Mouse (Mus musculus) heart, embryonic 11.5 days (tissue): ENCODE results near the gene Supt5. TPM values are rescaled to one million over a fixed set of nuclear protein-coding genes. Genes with fewer than 3 reads are reported as not detected.

Experiments used
- ATAC-seq: fragments of 200-750 bp; cut with Nextera tagmentation; replicated peaks from 2 replicates; pipeline ENCODE4 v1.8.0; 2017; ENCODE audit warnings: moderate library complexity; ENCODE audit not compliant: insufficient number of reproducible peaks, low FRiP score, low TSS enrichment
- H3K27ac ChIP-seq: fragments of 300-500 bp; sonication (generic); 2 replicates; pipeline ENCODE4 v1.5.1; 2014; ENCODE audit warnings: mild to moderate bottlenecking, low read depth, low read length
- H3K27me3 ChIP-seq: fragments of 300-500 bp; sonication (generic); 2 replicates; pipeline ENCODE4 v1.6.1; 2014; ENCODE audit warnings: mild to moderate bottlenecking, low read length, mixed read lengths; ENCODE audit not compliant: control insufficient read depth, insufficient read depth
- H3K36me3 ChIP-seq: fragments of 300-500 bp; sonication (generic); 2 replicates; pipeline ENCODE4 v1.6.1; 2014; ENCODE audit warnings: mild to moderate bottlenecking, low read length, moderate library complexity, mixed read lengths; ENCODE audit not compliant: control insufficient read depth, insufficient read depth
- H3K4me1 ChIP-seq: fragments of 300-500 bp; sonication (generic); 2 replicates; pipeline ENCODE4 v1.6.1; 2014; ENCODE audit warnings: low read length; ENCODE audit not compliant: control insufficient read depth, insufficient read depth
- H3K4me2 ChIP-seq: fragments of 300-500 bp; sonication (generic); 2 replicates; pipeline ENCODE4 v1.6.1; 2014; ENCODE audit warnings: mild to moderate bottlenecking, moderate library complexity
- H3K4me3 ChIP-seq: fragments of 300-500 bp; sonication (generic); 2 replicates; pipeline ENCODE4 v1.5.1; 2014; ENCODE audit warnings: low read depth, low read length
- H3K9ac ChIP-seq: fragments of 300-500 bp; sonication (generic); 2 replicates; pipeline ENCODE4 v1.6.1; 2014; ENCODE audit warnings: mild to moderate bottlenecking, low read depth, low read length, moderate library complexity
- H3K9me3 ChIP-seq: fragments of 300-500 bp; sonication (generic); replicated peaks from 2 replicates; pipeline ENCODE4 v1.6.1; 2016; ENCODE audit warnings: low read length; ENCODE audit not compliant: control insufficient read depth
- WGBS: fragments of 180-500 bp; shearing (Covaris S2); extraction: QIAGEN DNeasy Blood & Tissue Kit; methylation state at CpG from one replicate; pipeline ENCODE4 v1.1.7; 2014; ENCODE audit not compliant: insufficient replicate concordance; 5-methylcytosine and 5-hydroxymethylcytosine counted together
- polyA plus RNA-seq: library from polyadenylated mRNA; unstranded; fragments of >200 nt; fragmentation: Nextera tagmentation; extraction: Ambion mirVana; gene quantifications from 2 replicates; pipeline ENCODE4 v1.2.1, GENCODE M21; 2014

The Supt5 gene
- polyA plus RNA-seq, 1 experiment from 2014 or later = 55.2 TPM

GRCm38 (mm10) chr7:28371514-28371989 is 33.0 kb upstream of the Supt5 start:
- Histone ChIP-seq H3K27me3 (no peaks in the 10 kb centered on the region), H3K9me3 (no peaks in the 10 kb centered on the region), H3K27ac (peak overlapping the region; percentile 91), H3K9ac (peak overlapping the region; percentile 97), H3K4me3 (peak overlapping the region; percentile 89), H3K4me1 (peaks cover 26% of the 10 kb centered on the region), H3K36me3 (peaks cover 22% of the 10 kb centered on the region), H3K4me2 (peak overlapping the region; percentile 97)
- ATAC-seq = no peak
- WGBS = under 1% methylated on average over 36 of the region's 43 CpGs

- WGBS = 11% methylated on average over 11 of the region's 11 CpGs
Observed at GRCm38 (mm10) chr7:28370977-28371513, 32.5 kb upstream of the Supt5 start.

GRCm38 (mm10) chr7:28370051-28370450 is 31.5 kb upstream of the Supt5 start:
- H3K9me3 ChIP-seq = no peaks in the 10 kb centered on the region
- peaks cover 16% of the 10 kb centered on the region for H3K4me1 ChIP-seq
- H3K4me2 ChIP-seq = peak overlapping the region; percentile 97
- no peak overlapping the region for H3K27ac ChIP-seq
- WGBS = 86% methylated on average over 14 of the region's 14 CpGs
- H3K9ac ChIP-seq = peak overlapping the region; percentile 97
- no peak for ATAC-seq
- peak overlapping the region; percentile 89 for H3K4me3 ChIP-seq
- peaks cover 24% of the 10 kb centered on the region for H3K36me3 ChIP-seq
- no peaks in the 10 kb centered on the region for H3K27me3 ChIP-seq

More at GRCm38 (mm10) chr7:28370977-28371513, 32.5 kb upstream of the Supt5 start:
- Histone ChIP-seq H3K9ac (peak overlapping the region; percentile 97), H3K4me1 (peaks cover 21% of the 10 kb centered on the region), H3K36me3 (peaks cover 24% of the 10 kb centered on the region), H3K27ac (peak overlapping the region; percentile 91), H3K4me2 (peak overlapping the region; percentile 97), H3K9me3 (no peaks in the 10 kb centered on the region), H3K27me3 (no peaks in the 10 kb centered on the region), H3K4me3 (peak overlapping the region; percentile 89)
- no peak for ATAC-seq

- H3K4me3 ChIP-seq = no peak overlapping the region
- H3K27ac ChIP-seq = no peak overlapping the region
- WGBS = 88% methylated on average over 16 of the region's 16 CpGs
- no peak overlapping the region for H3K4me2 ChIP-seq
- H3K36me3 ChIP-seq = peaks cover 37% of the 10 kb centered on the region
- H3K9ac ChIP-seq = 0 out of 2 replicates have a peak overlapping the region, but pooled peaks have one; percentile 22
- no peaks in the 10 kb centered on the region for H3K27me3 ChIP-seq
- ATAC-seq = no peak
- H3K4me1 ChIP-seq = peaks cover 13% of the 10 kb centered on the region
- no peaks in the 10 kb centered on the region for H3K9me3 ChIP-seq
Observed at GRCm38 (mm10) chr7:28368276-28368920, 29.9 kb upstream of the Supt5 start.

- ATAC-seq = no peak
- 0 out of 2 replicates have a peak overlapping the region, but pooled peaks have one; percentile 22 for H3K9ac ChIP-seq
- H3K4me2 ChIP-seq = no peak overlapping the region
- H3K9me3 ChIP-seq = no peaks in the 10 kb centered on the region
- no peaks in the 10 kb centered on the region for H3K27me3 ChIP-seq
- H3K27ac ChIP-seq = no peak overlapping the region
- H3K36me3 ChIP-seq = peaks cover 38% of the 10 kb centered on the region
- no peak overlapping the region for H3K4me3 ChIP-seq
- 88% methylated on average over 16 of the region's 16 CpGs for WGBS
- H3K4me1 ChIP-seq = peaks cover 13% of the 10 kb centered on the region
Observed at GRCm38 (mm10) chr7:28367663-28368275, 29.2 kb upstream of the Supt5 start.

GRCm38 (mm10) chr7:28362441-28363060 is 24.0 kb upstream of the Supt5 start:
- H3K9ac ChIP-seq = no peak overlapping the region
- no peak overlapping the region for H3K4me3 ChIP-seq
- 65% methylated on average over 16 of the region's 16 CpGs for WGBS
- no peak for ATAC-seq
- peaks cover 53% of the 10 kb centered on the region for H3K36me3 ChIP-seq
- H3K27me3 ChIP-seq = no peaks in the 10 kb centered on the region
- H3K4me1 ChIP-seq = peaks cover 16% of the 10 kb centered on the region
- H3K9me3 ChIP-seq = no peaks in the 10 kb centered on the region
- no peak overlapping the region for H3K4me2 ChIP-seq
- H3K27ac ChIP-seq = peak overlapping the region; percentile 46

- H3K4me1 ChIP-seq = peaks cover 23% of the 10 kb centered on the region
- ATAC-seq = no peak
- no peak overlapping the region for H3K4me3 ChIP-seq
- peak overlapping the region; percentile 46 for H3K27ac ChIP-seq
- H3K27me3 ChIP-seq = no peaks in the 10 kb centered on the region
- peaks cover 46% of the 10 kb centered on the region for H3K36me3 ChIP-seq
- no peaks in the 10 kb centered on the region for H3K9me3 ChIP-seq
- H3K9ac ChIP-seq = no peak overlapping the region
- 85% methylated on average over 20 of the region's 20 CpGs for WGBS
- H3K4me2 ChIP-seq = no peak overlapping the region
Observed at GRCm38 (mm10) chr7:28361647-28362341, 23.2 kb upstream of the Supt5 start.

- no peak for ATAC-seq
- H3K27ac ChIP-seq = no peak overlapping the region
- no peaks in the 10 kb centered on the region for H3K9me3 ChIP-seq
- no peak overlapping the region for H3K4me2 ChIP-seq
- no peak overlapping the region for H3K4me3 ChIP-seq
- WGBS = 88% methylated on average over 6 of the region's 6 CpGs
- H3K4me1 ChIP-seq = peaks cover 27% of the 10 kb centered on the region
- no peak overlapping the region for H3K9ac ChIP-seq
- peaks cover 42% of the 10 kb centered on the region for H3K36me3 ChIP-seq
- H3K27me3 ChIP-seq = no peaks in the 10 kb centered on the region
Observed at GRCm38 (mm10) chr7:28360291-28360690, 21.7 kb upstream of the Supt5 start.
